Mouse (Mus musculus): ENCODE measurements at regions not wholly inside any gene's neighbourhood (a gene's known extent, or its start where the extent isn't known, plus 50 kb on each side); places are given as distances from the start of the nearest gene placed in this dataset.

DNA sequence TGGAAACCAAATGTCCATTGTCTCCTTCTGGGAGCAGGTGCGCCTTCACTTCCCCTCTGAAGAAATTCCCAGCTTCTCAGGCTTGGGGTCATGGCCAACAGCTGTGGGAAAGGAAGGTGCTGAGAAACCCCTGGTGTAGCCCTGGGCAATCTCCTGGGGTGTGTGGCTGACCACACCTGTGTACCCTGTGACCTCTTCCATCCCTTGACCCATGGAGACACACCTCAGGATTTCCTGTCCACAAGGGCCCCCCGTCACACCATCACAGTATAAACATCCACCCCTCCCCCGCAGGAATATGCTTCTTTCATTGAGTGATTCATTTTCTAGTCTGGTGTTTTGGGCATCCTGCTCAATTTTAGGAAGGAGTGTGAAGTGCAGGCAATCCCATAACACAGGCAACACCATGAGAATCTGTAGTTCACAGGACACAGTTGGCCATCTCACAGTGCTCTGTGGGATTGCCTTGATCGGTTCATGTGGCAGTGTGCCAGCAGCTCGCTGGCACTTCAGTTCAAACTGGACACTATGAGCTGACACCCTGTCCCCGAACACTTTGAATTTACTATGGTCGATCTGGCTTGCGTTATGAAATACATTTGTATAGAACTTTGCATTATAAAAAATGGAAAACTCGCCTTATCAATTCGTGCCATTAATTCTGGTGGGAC is 291.1 kb upstream of the Igfbp3 start:
- Histone ChIP-seq H3K9me3 (no peaks in the 10 kb centered on the region), H3K4me1 (replicated peaks) (no peaks in the 10 kb centered on the region), H3K4me3 (no peak overlapping the region), H3K4me2 (no peak overlapping the region), H3K36me3 (no peaks in the 10 kb centered on the region), H3K9ac (no peak overlapping the region), H3K27me3 (no peaks in the 10 kb centered on the region), H3K27ac (no peak overlapping the region)
- ATAC-seq (ENCODE audit: low FRiP score), result no peak
- WGBS, result 89% methylated on average over 10 of the region's 10 CpGs

DNA sequence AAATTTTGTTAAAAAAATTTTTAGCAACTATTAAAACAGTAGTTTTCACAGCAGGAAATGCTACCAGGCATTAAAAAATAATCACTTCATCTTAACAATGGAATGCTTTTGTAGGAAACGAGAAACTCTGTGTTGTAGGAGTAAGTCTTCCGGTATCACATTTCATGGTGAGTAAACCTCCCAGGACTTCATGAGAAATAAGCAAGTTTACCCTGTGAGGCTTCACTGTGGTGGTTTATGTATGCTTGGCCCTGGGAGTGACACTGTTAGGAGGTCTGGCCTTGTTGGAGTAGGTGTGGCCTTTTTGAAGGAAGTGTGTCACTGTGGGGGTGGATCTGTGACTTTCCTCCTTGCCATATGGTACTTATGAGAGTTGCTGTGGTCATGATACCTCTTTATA is 289.0 kb upstream of the Igfbp3 start:
- Histone ChIP-seq H3K4me3 (no peak overlapping the region), H3K4me1 (replicated peaks) (no peaks in the 10 kb centered on the region), H3K36me3 (no peaks in the 10 kb centered on the region), H3K4me2 (no peak overlapping the region), H3K27ac (no peak overlapping the region), H3K9me3 (no peaks in the 10 kb centered on the region), H3K27me3 (no peaks in the 10 kb centered on the region), H3K9ac (no peak overlapping the region)
- 84% methylated on average over 2 of the region's 2 CpGs for WGBS
- ATAC-seq (ENCODE audit: low FRiP score), result no peak

GRCm38 (mm10) chr11:7502045-7502444 is 288.3 kb upstream of the Igfbp3 start:
- no peak overlapping the region for H3K27ac ChIP-seq
- no peaks in the 10 kb centered on the region for H3K36me3 ChIP-seq
- H3K4me2 ChIP-seq, result no peak overlapping the region
- 70% methylated on average over 2 of the region's 2 CpGs for WGBS
- H3K27me3 ChIP-seq, result no peaks in the 10 kb centered on the region
- no peaks in the 10 kb centered on the region for H3K9me3 ChIP-seq
- no peak for ATAC-seq (ENCODE audit: low FRiP score)
- H3K9ac ChIP-seq, result no peak overlapping the region
- no peaks in the 10 kb centered on the region for H3K4me1 ChIP-seq (replicated peaks)
- no peak overlapping the region for H3K4me3 ChIP-seq

DNA sequence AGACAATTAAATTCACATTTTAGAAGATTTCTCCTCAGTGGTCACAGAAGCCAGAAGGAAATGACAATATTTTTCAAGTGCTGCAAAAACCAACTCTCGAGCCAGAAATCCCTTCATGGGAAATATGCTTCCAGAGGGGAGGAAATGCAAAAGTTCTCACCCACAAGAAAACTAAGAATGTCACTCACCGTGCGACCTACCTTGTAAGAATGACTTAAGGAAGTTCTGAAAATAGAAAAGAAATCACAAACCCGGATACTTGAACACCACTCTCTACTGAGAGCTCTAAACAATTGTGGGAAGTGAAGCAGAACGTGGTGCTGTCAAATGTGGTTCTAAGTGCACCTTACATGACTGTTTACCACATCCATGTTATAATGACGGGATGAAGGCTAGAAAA is 284.1 kb upstream of the Igfbp3 start:
- ATAC-seq (ENCODE audit: low FRiP score), result no peak
- H3K27me3 ChIP-seq, result no peaks in the 10 kb centered on the region
- 84% methylated on average over 6 of the region's 6 CpGs for WGBS

GRCm38 (mm10) chr11:7473832-7474545 is 260.3 kb upstream of the Igfbp3 start:
- WGBS, result 89% methylated on average over 7 of the region's 7 CpGs
- no peak for ATAC-seq (ENCODE audit: low FRiP score)

More for the DNA sequence above, 284.1 kb upstream of the Igfbp3 start:
- no peaks in the 10 kb centered on the region for H3K4me1 ChIP-seq (replicated peaks)
- no peak overlapping the region for H3K4me3 ChIP-seq
- H3K9me3 ChIP-seq, result no peaks in the 10 kb centered on the region
- H3K9ac ChIP-seq, result no peak overlapping the region
- H3K27ac ChIP-seq, result no peak overlapping the region
- H3K36me3 ChIP-seq, result no peaks in the 10 kb centered on the region
- no peak overlapping the region for H3K4me2 ChIP-seq

GRCm38 (mm10) chr11:7465522-7465921 is 251.8 kb upstream of the Igfbp3 start:
- H3K9ac ChIP-seq, result no peak overlapping the region
- H3K27me3 ChIP-seq, result no peaks in the 10 kb centered on the region
- no peak overlapping the region for H3K4me3 ChIP-seq
- no peak overlapping the region for H3K4me2 ChIP-seq
- ATAC-seq (ENCODE audit: low FRiP score), result no peak
- H3K9me3 ChIP-seq, result no peaks in the 10 kb centered on the region
- 58% methylated on average over 1 of the region's 1 CpGs for WGBS
- no peak overlapping the region for H3K27ac ChIP-seq
- no peaks in the 10 kb centered on the region for H3K4me1 ChIP-seq (replicated peaks)
- no peaks in the 10 kb centered on the region for H3K36me3 ChIP-seq

More at GRCm38 (mm10) chr11:7473832-7474545, 260.3 kb upstream of the Igfbp3 start:
- no peaks in the 10 kb centered on the region for H3K27me3 ChIP-seq
- H3K36me3 ChIP-seq, result no peaks in the 10 kb centered on the region
- H3K4me2 ChIP-seq, result no peak overlapping the region
- no peak overlapping the region for H3K27ac ChIP-seq
- H3K9me3 ChIP-seq, result no peaks in the 10 kb centered on the region
- H3K9ac ChIP-seq, result no peak overlapping the region
- no peaks in the 10 kb centered on the region for H3K4me1 ChIP-seq (replicated peaks)
- H3K4me3 ChIP-seq, result no peak overlapping the region

- Histone ChIP-seq H3K4me1 (replicated peaks) (no peaks in the 10 kb centered on the region), H3K9me3 (no peaks in the 10 kb centered on the region), H3K27me3 (no peaks in the 10 kb centered on the region), H3K27ac (no peak overlapping the region), H3K4me2 (no peak overlapping the region), H3K4me3 (no peak overlapping the region), H3K36me3 (no peaks in the 10 kb centered on the region), H3K9ac (no peak overlapping the region)
- ATAC-seq (ENCODE audit: low FRiP score), result no peak
- WGBS, result 80% methylated on average over 6 of the region's 6 CpGs
Measured at GRCm38 (mm10) chr11:7461956-7462771, 248.4 kb upstream of the Igfbp3 start.

- H3K27ac ChIP-seq, result no peak overlapping the region
- no peaks in the 10 kb centered on the region for H3K4me1 ChIP-seq (replicated peaks)
- no peak overlapping the region for H3K4me3 ChIP-seq
- ATAC-seq (ENCODE audit: low FRiP score), result no peak
- H3K36me3 ChIP-seq, result no peaks in the 10 kb centered on the region
- H3K27me3 ChIP-seq, result no peaks in the 10 kb centered on the region
- H3K9me3 ChIP-seq, result no peaks in the 10 kb centered on the region
- WGBS, result 88% methylated on average over 4 of the region's 4 CpGs
- H3K9ac ChIP-seq, result no peak overlapping the region
- no peak overlapping the region for H3K4me2 ChIP-seq
Measured at GRCm38 (mm10) chr11:7451756-7452155, 238.0 kb upstream of the Igfbp3 start.

DNA sequence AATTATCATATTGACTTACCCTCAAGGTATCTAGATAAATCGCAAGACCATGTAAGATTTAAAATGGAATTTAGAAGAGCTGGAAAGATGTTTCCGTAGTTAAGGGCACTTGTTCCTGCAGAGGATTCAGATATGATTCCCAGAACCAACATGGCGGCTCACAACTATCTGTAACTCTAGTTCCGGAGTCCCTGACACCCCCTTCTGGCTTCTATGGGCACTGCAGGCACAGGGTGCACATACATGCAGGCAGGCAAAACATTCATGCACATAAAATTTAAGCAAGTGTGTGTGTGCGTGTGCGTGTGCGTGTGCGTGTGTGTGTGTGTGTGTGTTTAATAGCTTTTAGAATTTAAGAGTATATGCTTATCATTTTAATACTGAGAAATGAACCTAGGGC is 230.8 kb upstream of the Igfbp3 start:
- Histone ChIP-seq H3K4me1 (replicated peaks) (no peaks in the 10 kb centered on the region), H3K9ac (no peak overlapping the region), H3K4me3 (no peak overlapping the region), H3K36me3 (no peaks in the 10 kb centered on the region), H3K4me2 (no peak overlapping the region), H3K27me3 (no peaks in the 10 kb centered on the region), H3K9me3 (no peaks in the 10 kb centered on the region), H3K27ac (no peak overlapping the region)
- WGBS, result 99% methylated on average over 8 of the region's 8 CpGs
- ATAC-seq (ENCODE audit: low FRiP score), result no peak

DNA sequence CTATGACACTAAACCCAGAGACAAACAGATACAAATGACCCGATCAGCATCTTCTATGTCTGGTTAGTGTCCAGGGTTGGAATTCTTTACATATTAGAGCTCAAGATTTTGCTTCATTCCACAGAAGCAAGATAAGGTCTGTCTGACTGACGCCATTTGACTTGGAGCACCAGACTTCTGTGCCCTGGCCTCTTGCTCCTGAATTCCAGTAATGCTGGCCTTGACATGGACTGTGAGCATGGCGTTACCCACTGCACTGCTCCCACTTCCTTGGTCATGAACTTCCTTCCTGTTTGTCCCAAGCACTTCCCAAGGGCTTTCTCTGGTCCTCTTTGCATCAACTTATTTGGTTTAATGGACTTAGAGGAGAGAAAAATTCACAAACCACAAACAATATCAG is 225.6 kb upstream of the Igfbp3 start:
- H3K27ac ChIP-seq, result no peak overlapping the region
- no peaks in the 10 kb centered on the region for H3K9me3 ChIP-seq
- no peak for ATAC-seq (ENCODE audit: low FRiP score)
- 89% methylated on average over 3 of the region's 3 CpGs for WGBS
- H3K4me3 ChIP-seq, result no peak overlapping the region
- no peak overlapping the region for H3K4me2 ChIP-seq
- H3K9ac ChIP-seq, result no peak overlapping the region
- no peaks in the 10 kb centered on the region for H3K36me3 ChIP-seq
- no peaks in the 10 kb centered on the region for H3K27me3 ChIP-seq
- H3K4me1 ChIP-seq (replicated peaks), result no peaks in the 10 kb centered on the region

- ATAC-seq (ENCODE audit: low FRiP score), result no peak
- Histone ChIP-seq H3K36me3 (no peaks in the 10 kb centered on the region), H3K9me3 (no peaks in the 10 kb centered on the region), H3K27ac (no peak overlapping the region), H3K27me3 (no peaks in the 10 kb centered on the region), H3K9ac (no peak overlapping the region), H3K4me1 (replicated peaks) (no peaks in the 10 kb centered on the region), H3K4me3 (no peak overlapping the region), H3K4me2 (no peak overlapping the region)
- 98% methylated on average over 3 of the region's 3 CpGs for WGBS
Measured at GRCm38 (mm10) chr11:7434591-7434990, 220.9 kb upstream of the Igfbp3 start.

GRCm38 (mm10) chr11:7427771-7428170 is 214.0 kb upstream of the Igfbp3 start:
- Histone ChIP-seq H3K27ac (no peak overlapping the region), H3K4me3 (no peak overlapping the region), H3K27me3 (no peaks in the 10 kb centered on the region), H3K4me2 (no peak overlapping the region), H3K9ac (no peak overlapping the region), H3K4me1 (replicated peaks) (peaks cover 5% of the 10 kb centered on the region; the same call in 1 of the 2 replicates), H3K9me3 (no peaks in the 10 kb centered on the region), H3K36me3 (no peaks in the 10 kb centered on the region)
- no peak for ATAC-seq (ENCODE audit: low FRiP score)
- 83% methylated on average over 4 of the region's 4 CpGs for WGBS

Measured in hindbrain, embryonic 13.5 days (tissue).